Comparison of ENCODE assay signal across 1 mouse cellular context in the genomic region with DNA sequence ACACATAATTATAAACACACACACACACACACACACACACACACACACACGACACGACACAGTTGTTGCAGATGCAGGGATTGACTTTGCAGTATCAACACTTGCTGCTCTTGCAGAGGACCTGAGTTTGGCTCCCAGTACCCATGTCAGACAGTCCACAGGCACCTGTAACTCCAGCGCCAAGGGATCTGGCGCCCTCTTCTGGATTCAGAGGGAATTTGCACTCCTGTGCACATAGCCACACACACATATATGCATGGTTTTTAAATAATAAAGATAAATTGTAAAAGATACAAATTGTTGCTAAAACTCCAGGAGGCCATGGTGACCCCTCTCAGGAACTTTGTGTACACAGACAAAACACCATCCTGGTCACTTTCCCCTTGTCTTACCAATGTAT.
TF ChIP-seq lines count a peak whose summit lies in the region.

No protein-coding gene starts in this region.

TF ChIP-seq in MEL, 35 proteins besides CTCF, POLR2A, EP300 and RAD21:
- TF ChIP-seq MEF2A (IDR thresholded peaks at IDR 0.05; ENCODE audit: extremely low read depth, insufficient replicate concordance, low read depth, low read length, poor library complexity, severe bottlenecking) (no peak), TBP (IDR thresholded peaks at IDR 0.05; ENCODE audit: low read depth, low read length) (no peak), RCOR1 (IDR thresholded peaks at IDR 0.05; ENCODE audit: low read depth, low read length) (no peak), UBTF (IDR thresholded peaks at IDR 0.05; ENCODE audit: borderline replicate concordance, insufficient read depth, low read depth, low read length) (no peak), BHLHE40 (IDR thresholded peaks at IDR 0.05; ENCODE audit: borderline replicate concordance, low read depth, low read length) (no peak), CHD1 (IDR thresholded peaks at IDR 0.05; ENCODE audit: low read depth, low read length) (no peak), GABPA (IDR thresholded peaks at IDR 0.05; ENCODE audit: low read depth, low read length) (no peak), MYC (IDR thresholded peaks at IDR 0.05; ENCODE audit: low read depth, low read length) (no peak), ZMIZ1 (IDR thresholded peaks at IDR 0.05; ENCODE audit: low read depth, low read length) (no peak), ZC3H11A (IDR thresholded peaks at IDR 0.05; ENCODE audit: low read depth, low read length) (0 out of 2 replicates have a peak, but pooled peaks have one; percentile 8), NRF1 (IDR thresholded peaks at IDR 0.05; ENCODE audit: insufficient read depth, low read depth, low read length, poor library complexity, severe bottlenecking) (no peak), SMC3 (IDR thresholded peaks at IDR 0.05; ENCODE audit: low read depth, low read length) (peak; percentile 34)
